Mouse (Mus musculus) liver, embryonic 14.5 days (tissue): ENCODE results near the gene Gm14569.

Experiments used
- CTCF ChIP-seq: IDR thresholded peaks from 2 replicates; pipeline ENCODE4 v1.5.1; 2016; ENCODE audit warnings: antibody characterized with exemption, low read depth, control low read depth
- EP300 ChIP-seq: IDR thresholded peaks from 2 replicates; pipeline ENCODE4 v1.6.1; 2016; ENCODE audit warnings: antibody characterized with exemption, low read depth

- TF ChIP-seq CTCF = peak; percentile 33; the same call in 1 of the 2 replicates
- TF ChIP-seq EP300 = no peak
Observed at GRCm38 (mm10) chrX:36434993-36435392, 56.6 kb downstream of the Gm14569 start.
